Mouse (Mus musculus) limb, embryonic 12.5 days (tissue): ENCODE data around the gene Eml1. TPM values are rescaled to one million over a fixed set of nuclear protein-coding genes. Genes with fewer than 3 reads are reported as not detected.

Experiments
- ATAC-seq: fragments of 200-750 bp; cut with Nextera tagmentation; 2 replicates; pipeline ENCODE4 v1.8.0; 2017; ENCODE audit warnings: low read depth, moderate TSS enrichment; ENCODE audit not compliant: insufficient number of reproducible peaks, insufficient read depth, low FRiP score, low TSS enrichment
- H3K27ac ChIP-seq: fragments of 300-500 bp; sonication (generic); 2 replicates; pipeline ENCODE4 v1.5.1; 2016; ENCODE audit warnings: mild to moderate bottlenecking, moderate library complexity
- H3K27me3 ChIP-seq: fragments of 300-500 bp; sonication (generic); 2 replicates; pipeline ENCODE4 v1.6.1; 2016; ENCODE audit warnings: mild to moderate bottlenecking, moderate library complexity
- H3K36me3 ChIP-seq: fragments of 300-500 bp; sonication (generic); 2 replicates; pipeline ENCODE4 v1.6.1; 2016; ENCODE audit warnings: mild to moderate bottlenecking, moderate library complexity
- H3K4me1 ChIP-seq: fragments of 300-500 bp; sonication (generic); replicated peaks from 2 replicates; pipeline ENCODE4 v1.6.1; 2016
- H3K4me2 ChIP-seq: fragments of 300-500 bp; sonication (generic); 2 replicates; pipeline ENCODE4 v1.6.1; 2016; ENCODE audit warnings: mild to moderate bottlenecking, moderate library complexity
- H3K4me3 ChIP-seq: fragments of 300-500 bp; sonication (generic); replicated peaks from 2 replicates; pipeline ENCODE4 v1.5.1; 2016; ENCODE audit warnings: mild to moderate bottlenecking
- H3K9ac ChIP-seq: fragments of 300-500 bp; sonication (generic); replicated peaks from 2 replicates; pipeline ENCODE4 v1.6.1; 2016; ENCODE audit warnings: mild to moderate bottlenecking, moderate library complexity
- H3K9me3 ChIP-seq: fragments of 300-500 bp; sonication (generic); 2 replicates; pipeline ENCODE4 v1.6.1; 2016; ENCODE audit warnings: mild to moderate bottlenecking, moderate library complexity
- WGBS: fragments of 180-500 bp; shearing (Covaris S2); methylation state at CpG from one replicate; pipeline ENCODE4 v1.1.7; 2016; 5-methylcytosine and 5-hydroxymethylcytosine counted together
- polyA plus RNA-seq: library from polyadenylated mRNA; unstranded; fragments of >200 nt; fragmentation: Nextera tagmentation; extraction: Ambion mirVana; gene quantifications from 2 replicates; pipeline ENCODE4 v1.2.1, GENCODE M21; 2016

Eml1 gene
- polyA plus RNA-seq, 1 experiment from 2014 or later, result 41.4 TPM

GRCm38 (mm10) chr12:108350931-108351330 is 19.8 kb upstream of the Eml1 start:
- 81% methylated on average over 10 of the region's 10 CpGs for WGBS
- H3K4me3 ChIP-seq, result no peak overlapping the region
- peaks cover 68% of the 10 kb centered on the region for H3K27me3 ChIP-seq

GRCm38 (mm10) chr12:108352371-108353136 is 18.2 kb upstream of the Eml1 start:
- H3K9me3 ChIP-seq, result 0 out of 2 replicates have a peak, but pooled peaks cover 2% of the 10 kb centered on the region
- peak overlapping the region; percentile 55 for H3K4me2 ChIP-seq
- H3K27ac ChIP-seq, result no peak overlapping the region
- peak overlapping the region; percentile 44 for H3K9ac ChIP-seq
- peaks cover 8% of the 10 kb centered on the region for H3K4me1 ChIP-seq
- 6% methylated on average over 35 of the region's 35 CpGs for WGBS
- H3K27me3 ChIP-seq, result peaks cover 65% of the 10 kb centered on the region
- H3K36me3 ChIP-seq, result no peaks in the 10 kb centered on the region
- H3K4me3 ChIP-seq, result peak overlapping the region; percentile 28
- ATAC-seq, result no peak

More at GRCm38 (mm10) chr12:108350931-108351330, 19.8 kb upstream of the Eml1 start:
- Histone ChIP-seq H3K36me3 (no peaks in the 10 kb centered on the region), H3K4me1 (peaks cover 8% of the 10 kb centered on the region), H3K4me2 (no peak overlapping the region), H3K9ac (no peak overlapping the region), H3K9me3 (0 out of 2 replicates have a peak, but pooled peaks cover 2% of the 10 kb centered on the region), H3K27ac (no peak overlapping the region)
- no peak for ATAC-seq

GRCm38 (mm10) chr12:108354284-108354683 is 16.5 kb upstream of the Eml1 start:
- Histone ChIP-seq H3K9me3 (0 out of 2 replicates have a peak, but pooled peaks cover 2% of the 10 kb centered on the region), H3K4me3 (no peak overlapping the region), H3K27ac (no peak overlapping the region), H3K27me3 (peaks cover 53% of the 10 kb centered on the region), H3K4me1 (peaks cover 8% of the 10 kb centered on the region), H3K9ac (no peak overlapping the region), H3K36me3 (no peaks in the 10 kb centered on the region), H3K4me2 (no peak overlapping the region)
- ATAC-seq, result no peak
- WGBS, result 48% methylated on average over 2 of the region's 2 CpGs

GRCm38 (mm10) chr12:108355271-108355670 is 15.5 kb upstream of the Eml1 start:
- 71% methylated on average over 1 of the region's 1 CpGs for WGBS
- H3K4me2 ChIP-seq, result no peak overlapping the region
- H3K4me1 ChIP-seq, result peaks cover 8% of the 10 kb centered on the region
- H3K36me3 ChIP-seq, result no peaks in the 10 kb centered on the region
- no peak for ATAC-seq
- no peak overlapping the region for H3K9ac ChIP-seq
- no peak overlapping the region for H3K4me3 ChIP-seq
- peaks cover 48% of the 10 kb centered on the region for H3K27me3 ChIP-seq
- 0 out of 2 replicates have a peak, but pooled peaks cover 2% of the 10 kb centered on the region for H3K9me3 ChIP-seq
- H3K27ac ChIP-seq, result no peak overlapping the region

GRCm38 (mm10) chr12:108355986-108356385 is 14.8 kb upstream of the Eml1 start:
- H3K9me3 ChIP-seq, result 0 out of 2 replicates have a peak, but pooled peaks cover 2% of the 10 kb centered on the region
- no peak for ATAC-seq
- no peak overlapping the region for H3K9ac ChIP-seq
- no peak overlapping the region for H3K4me3 ChIP-seq
- H3K4me2 ChIP-seq, result no peak overlapping the region
- H3K27me3 ChIP-seq, result peaks cover 42% of the 10 kb centered on the region
- no peaks in the 10 kb centered on the region for H3K36me3 ChIP-seq
- H3K4me1 ChIP-seq, result peaks cover 8% of the 10 kb centered on the region
- H3K27ac ChIP-seq, result no peak overlapping the region

- H3K27me3 ChIP-seq, result no peaks in the 10 kb centered on the region
- ATAC-seq, result peak; percentile 57; the same call in 1 of the 2 replicates
- H3K9me3 ChIP-seq, result no peaks in the 10 kb centered on the region
- H3K27ac ChIP-seq, result no peak overlapping the region
- no peak overlapping the region for H3K4me2 ChIP-seq
- 4% methylated on average over 5 of the region's 5 CpGs for WGBS
- H3K36me3 ChIP-seq, result no peaks in the 10 kb centered on the region
- H3K9ac ChIP-seq, result no peak overlapping the region
- no peak overlapping the region for H3K4me3 ChIP-seq
- peaks cover 23% of the 10 kb centered on the region; the same call in 1 of the 2 replicates for H3K4me1 ChIP-seq
Measured at GRCm38 (mm10) chr12:108363796-108364195, 7.0 kb upstream of the Eml1 start.

- Histone ChIP-seq H3K27ac (no peak overlapping the region), H3K4me1 (peaks cover 28% of the 10 kb centered on the region), H3K36me3 (no peaks in the 10 kb centered on the region), H3K4me3 (no peak overlapping the region), H3K9me3 (no peaks in the 10 kb centered on the region), H3K9ac (no peak overlapping the region), H3K27me3 (no peaks in the 10 kb centered on the region), H3K4me2 (no peak overlapping the region)
- WGBS, result 17% methylated on average over 3 of the region's 3 CpGs
- ATAC-seq, result no peak
Measured at GRCm38 (mm10) chr12:108365340-108365739, 5.4 kb upstream of the Eml1 start.

GRCm38 (mm10) chr12:108365868-108366267 is 4.9 kb upstream of the Eml1 start:
- H3K9me3 ChIP-seq, result no peaks in the 10 kb centered on the region
- no peaks in the 10 kb centered on the region for H3K36me3 ChIP-seq
- no peak overlapping the region for H3K27ac ChIP-seq
- no peak for ATAC-seq
- 82% methylated on average over 7 of the region's 7 CpGs for WGBS
- H3K4me2 ChIP-seq, result no peak overlapping the region
- H3K4me3 ChIP-seq, result no peak overlapping the region
- no peak overlapping the region for H3K9ac ChIP-seq
- no peaks in the 10 kb centered on the region for H3K27me3 ChIP-seq
- peaks cover 33% of the 10 kb centered on the region for H3K4me1 ChIP-seq

- peaks cover 54% of the 10 kb centered on the region for H3K4me1 ChIP-seq
- H3K4me3 ChIP-seq, result no peak overlapping the region
- WGBS, result 72% methylated on average over 2 of the region's 2 CpGs
- no peaks in the 10 kb centered on the region for H3K9me3 ChIP-seq
- H3K4me2 ChIP-seq, result no peak overlapping the region
- no peaks in the 10 kb centered on the region for H3K27me3 ChIP-seq
- H3K9ac ChIP-seq, result no peak overlapping the region
- no peak for ATAC-seq
- H3K36me3 ChIP-seq, result no peaks in the 10 kb centered on the region
- H3K27ac ChIP-seq, result no peak overlapping the region
Measured at GRCm38 (mm10) chr12:108367909-108368308, 2.8 kb upstream of the Eml1 start.

GRCm38 (mm10) chr12:108368921-108369320 is 1.8 kb upstream of the Eml1 start:
- WGBS, result 70% methylated on average over 5 of the region's 5 CpGs
- no peaks in the 10 kb centered on the region for H3K36me3 ChIP-seq
- H3K4me1 ChIP-seq, result peaks cover 58% of the 10 kb centered on the region
- no peaks in the 10 kb centered on the region for H3K9me3 ChIP-seq
- no peak overlapping the region for H3K9ac ChIP-seq
- H3K4me2 ChIP-seq, result no peak overlapping the region
- no peak for ATAC-seq
- H3K27me3 ChIP-seq, result no peaks in the 10 kb centered on the region
- H3K27ac ChIP-seq, result no peak overlapping the region
- no peak overlapping the region for H3K4me3 ChIP-seq

GRCm38 (mm10) chr12:108371429-108371765 is 640 bp downstream of the Eml1 start:
- H3K4me2 ChIP-seq, result no peak overlapping the region
- H3K27me3 ChIP-seq, result no peaks in the 10 kb centered on the region
- no peak for ATAC-seq
- H3K4me1 ChIP-seq, result peaks cover 67% of the 10 kb centered on the region
- H3K36me3 ChIP-seq, result no peaks in the 10 kb centered on the region
- H3K27ac ChIP-seq, result 0 out of 2 replicates have a peak overlapping the region, but pooled peaks have one; percentile 84
- H3K9me3 ChIP-seq, result no peaks in the 10 kb centered on the region
- H3K4me3 ChIP-seq, result no peak overlapping the region
- WGBS, result 71% methylated on average over 6 of the region's 6 CpGs
- no peak overlapping the region for H3K9ac ChIP-seq

- Histone ChIP-seq H3K27me3 (no peaks in the 10 kb centered on the region), H3K27ac (peak overlapping the region; percentile 84), H3K4me1 (peaks cover 67% of the 10 kb centered on the region)
Measured at GRCm38 (mm10) chr12:108372241-108372640, 1.5 kb downstream of the Eml1 start.

More at GRCm38 (mm10) chr12:108372241-108372640, 1.5 kb downstream of the Eml1 start:
- no peak overlapping the region for H3K9ac ChIP-seq
- no peak overlapping the region for H3K4me2 ChIP-seq
- no peaks in the 10 kb centered on the region for H3K36me3 ChIP-seq
- no peaks in the 10 kb centered on the region for H3K9me3 ChIP-seq
- no peak overlapping the region for H3K4me3 ChIP-seq
- no peak for ATAC-seq
- WGBS, result 82% methylated on average over 17 of the region's 17 CpGs
